Mouse (Mus musculus) 3T3-L1 (cell line): ENCODE results near the gene Scamp2.
A peak's percentile ranks its signal among the peaks of the same experiment; 100 is the strongest.

Experiments used
- DNase-seq: peaks from one replicate; pipeline ENCODE4 v3.0.0-alpha.2; 2015; ENCODE audit warnings: low read depth, low spot score

Scamp2 gene

DNA sequence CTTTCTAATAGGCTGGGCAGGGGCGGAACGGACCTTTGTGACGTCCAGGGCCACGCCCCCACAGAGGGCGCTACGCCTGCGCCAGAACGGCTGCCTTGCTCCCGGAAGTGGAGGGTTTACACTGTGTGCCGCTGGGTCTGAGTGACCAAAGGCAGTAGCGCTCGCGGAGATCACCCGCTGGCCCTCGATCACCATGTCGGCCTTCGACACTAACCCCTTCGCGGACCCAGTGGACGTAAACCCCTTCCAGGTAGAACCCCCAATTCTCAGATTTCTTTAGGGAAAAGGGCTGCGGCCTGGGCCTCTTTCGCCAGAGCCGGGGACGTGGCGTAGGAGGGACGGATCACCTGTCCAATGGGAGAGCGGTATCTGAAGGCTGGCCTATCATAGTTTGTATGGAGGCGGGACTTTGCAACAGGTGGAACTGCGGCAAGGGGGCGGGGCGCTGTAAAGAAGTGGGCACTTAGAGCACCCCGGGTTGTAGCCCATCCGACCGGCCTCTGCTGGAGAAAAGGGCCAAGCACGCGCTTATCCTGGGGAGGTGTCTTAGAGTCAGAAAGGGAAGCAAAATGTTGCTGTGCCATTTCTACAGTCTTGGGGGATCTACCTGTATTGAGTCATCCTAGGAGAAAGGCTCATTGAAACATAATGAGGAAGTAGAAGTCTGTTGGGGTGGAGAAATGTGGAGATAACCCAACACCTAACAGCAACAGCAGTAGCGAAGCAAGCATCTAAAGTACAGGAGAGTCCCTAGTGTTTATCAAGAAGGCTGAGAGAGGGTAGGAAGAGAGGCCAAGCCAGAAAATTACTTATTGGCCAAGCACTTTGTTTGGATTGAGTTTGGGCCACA, at the start of gene Scamp2:
Scamp2 (plus strand) TSS at position 83 of the 850 bp plus-strand sequence.
- DNase-seq = peak; percentile 94

DNA sequence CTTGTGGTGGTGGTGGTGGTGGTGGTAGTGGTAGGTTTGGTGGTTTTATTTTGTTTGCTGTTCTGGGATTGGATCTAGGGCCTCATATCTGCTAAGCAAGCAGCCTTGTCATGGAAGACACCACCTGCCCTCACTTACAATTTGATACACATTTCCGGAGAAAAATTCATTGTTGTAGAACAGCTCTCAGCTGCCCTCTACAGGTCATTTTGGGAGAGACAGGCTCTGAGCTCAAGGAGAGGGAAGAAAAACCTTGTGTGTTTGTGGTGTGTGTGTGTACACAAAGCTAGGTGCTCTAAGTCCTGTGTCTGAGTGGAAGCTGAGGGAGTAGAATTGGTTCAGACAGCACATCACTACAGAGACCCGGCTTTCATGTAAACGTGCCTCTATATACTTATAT, 43.6 kb upstream of the Scamp2 start:
- DNase-seq = peak; percentile 86

DNA sequence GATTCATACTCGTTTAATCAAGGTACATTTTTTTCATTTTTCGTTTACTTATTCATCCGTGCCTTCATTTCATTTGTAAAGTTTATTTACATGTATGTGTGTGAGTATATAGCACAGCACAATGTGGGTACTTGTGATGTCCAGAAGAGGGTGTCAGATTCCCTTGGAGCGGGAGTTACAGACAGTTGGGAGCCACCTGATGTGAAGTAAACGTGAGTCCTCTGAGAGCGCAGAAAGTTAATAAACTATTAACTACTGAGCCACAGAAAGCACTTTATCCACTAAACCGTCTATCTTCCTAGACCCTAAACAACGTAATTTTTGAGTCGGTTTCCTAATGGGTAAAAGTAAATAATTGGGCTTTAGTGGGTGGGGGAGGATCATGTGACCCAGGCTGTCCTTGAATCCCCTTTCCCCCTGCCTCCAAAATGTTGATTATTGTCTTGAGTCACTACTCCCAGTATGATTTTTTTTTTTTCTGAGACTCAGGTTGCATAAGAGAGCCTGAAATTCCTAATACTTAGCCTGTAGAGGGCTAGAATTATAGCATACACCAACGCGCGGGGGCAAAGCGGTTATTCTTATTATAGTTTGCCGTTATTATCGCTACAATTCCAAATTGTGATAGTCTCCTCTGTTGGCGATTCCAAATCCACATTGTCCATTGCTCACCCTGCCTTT, 40.2 kb upstream of the Scamp2 start:
- DNase-seq = peak; percentile 35

DNA sequence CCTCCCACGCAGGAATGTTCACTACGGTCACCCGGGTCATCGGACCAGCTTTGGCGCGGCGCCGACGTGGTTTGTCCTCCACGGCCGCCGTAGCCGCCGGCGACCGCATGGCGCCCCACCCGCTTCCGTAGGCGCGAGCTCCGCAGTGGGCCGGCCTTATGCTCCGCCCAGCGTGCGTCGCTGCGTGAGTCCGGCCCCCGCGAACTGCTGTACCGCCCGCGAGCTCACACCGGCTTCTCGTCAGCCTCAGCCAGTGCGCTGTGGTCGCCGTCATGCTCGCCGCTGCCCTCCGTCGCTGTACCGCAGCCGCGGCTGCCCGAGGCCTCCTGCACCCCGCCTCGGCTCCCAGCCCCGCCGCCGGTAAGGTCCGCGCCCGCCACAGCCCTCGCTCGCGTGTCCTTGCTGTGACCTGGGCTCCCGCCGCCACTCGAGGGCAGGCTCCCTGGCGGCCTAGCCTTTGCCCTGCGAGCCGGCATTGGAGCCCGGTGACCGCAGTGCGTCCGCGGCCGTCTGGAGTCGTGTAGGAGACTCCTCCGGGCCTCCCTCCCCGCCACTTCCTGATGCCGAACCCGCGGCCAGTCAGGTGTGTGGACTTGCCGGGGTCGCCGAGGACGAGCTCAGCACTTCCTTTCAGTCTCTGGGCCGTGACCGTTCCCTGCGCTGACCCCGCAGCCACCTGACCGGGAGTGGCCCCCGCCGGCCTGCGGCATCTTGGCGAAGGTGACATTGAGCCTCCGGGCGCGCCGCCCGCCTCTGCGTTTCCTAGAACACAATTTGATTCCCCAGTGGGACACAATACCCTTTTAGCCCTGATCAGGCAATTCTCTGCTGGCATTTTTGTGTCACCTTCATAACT, 39.5 kb upstream of the Scamp2 start, which contains the start of gene Cox5a:
Cox5a (plus strand) TSS at position 219 of the 856 bp plus-strand sequence.
- DNase-seq = peak; percentile 91

DNA sequence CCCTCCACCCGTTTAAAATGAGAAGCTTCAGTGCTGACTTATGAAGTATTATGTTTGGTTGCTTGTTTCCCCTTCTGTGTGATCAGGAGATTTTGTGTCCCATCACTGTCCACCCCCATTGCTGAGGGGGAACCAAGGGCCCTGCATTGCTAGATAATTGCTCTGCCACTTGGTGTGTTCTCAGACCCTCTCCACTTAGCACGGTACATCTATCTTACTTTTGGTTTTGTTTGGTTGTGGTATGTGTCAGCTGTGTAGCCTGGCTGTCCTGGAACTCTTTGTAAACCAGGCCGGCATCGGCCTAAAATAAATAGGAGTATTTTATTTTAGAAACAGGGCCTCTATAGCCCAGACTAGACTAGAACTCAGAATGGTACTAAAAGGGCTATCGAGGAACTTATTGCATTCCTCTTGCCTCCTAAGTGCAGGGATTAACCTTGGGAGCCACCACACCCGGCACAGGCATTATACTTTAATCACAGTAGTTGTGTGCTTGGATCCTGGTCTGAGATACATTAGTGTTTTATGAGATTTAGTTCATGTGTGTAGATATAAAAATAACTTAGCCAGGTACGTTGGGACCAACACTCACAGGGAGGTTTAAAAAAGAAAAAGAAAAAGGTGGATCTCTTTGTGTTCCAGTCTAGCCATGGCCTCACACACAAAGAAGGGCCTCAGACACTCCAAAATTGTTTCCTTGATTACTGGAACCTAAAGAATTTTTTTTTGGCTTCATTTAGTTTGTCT, 38.5 kb upstream of the Scamp2 start:
- DNase-seq = peak; percentile 39

DNA sequence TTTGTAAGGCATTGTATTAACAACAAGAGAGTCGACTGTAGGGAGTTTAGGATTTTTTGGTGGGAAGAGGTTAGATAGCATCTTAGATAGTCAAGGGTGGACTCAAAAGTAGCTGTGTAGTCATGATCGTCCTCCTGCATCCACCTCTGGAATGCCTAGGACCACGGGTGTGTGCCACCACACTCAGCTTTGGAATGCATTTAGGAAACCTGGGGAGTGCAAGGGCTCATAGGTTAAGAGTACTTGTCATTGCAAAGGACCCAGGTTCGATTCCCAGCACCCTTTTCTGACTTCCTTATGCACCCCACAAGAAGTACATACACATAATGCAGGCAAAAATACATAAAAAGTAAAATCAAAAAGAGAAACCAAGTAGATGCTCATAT, 37.9 kb upstream of the Scamp2 start:
- DNase-seq = peak; percentile 32

DNA sequence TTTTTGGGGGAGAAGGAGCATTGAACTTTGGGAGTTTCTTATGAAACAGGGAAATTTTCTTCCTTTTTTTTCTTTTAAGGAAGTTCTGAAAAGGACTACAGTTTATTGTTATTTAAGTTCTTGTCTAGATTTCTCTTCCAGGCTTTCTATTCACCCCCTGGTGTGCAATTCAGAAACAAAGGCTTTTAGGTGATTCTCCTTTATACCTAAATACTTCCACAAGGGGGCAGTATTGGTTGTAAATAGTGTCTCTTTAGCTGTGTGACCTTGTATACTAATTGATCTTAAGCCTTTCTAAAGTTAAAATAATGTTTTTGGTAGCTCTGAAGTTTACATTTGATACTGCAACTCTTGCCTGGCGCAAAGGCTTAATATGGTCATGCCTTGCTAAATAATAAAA, 37.0 kb upstream of the Scamp2 start:
- DNase-seq = peak; percentile 84

DNA sequence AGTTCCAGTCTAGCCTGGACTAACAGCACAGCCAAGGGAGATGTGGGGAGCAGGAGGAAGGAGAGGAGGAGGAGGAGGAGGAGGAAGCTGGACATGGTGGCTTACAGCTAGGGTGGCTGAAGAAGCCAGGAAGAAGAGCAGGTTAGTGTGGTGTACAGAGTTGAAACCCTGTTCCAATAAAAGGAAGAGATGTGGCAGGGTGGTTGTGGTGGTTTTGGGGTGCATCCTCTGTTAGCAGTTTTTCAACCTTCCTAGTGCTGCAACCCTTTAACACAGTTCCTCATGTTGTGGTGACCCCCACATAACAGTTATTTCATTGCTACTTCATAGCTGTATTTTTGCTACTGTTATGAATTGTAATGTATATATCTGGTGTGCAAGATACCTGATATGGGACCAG, 36.3 kb upstream of the Scamp2 start:
- no peak for DNase-seq

DNA sequence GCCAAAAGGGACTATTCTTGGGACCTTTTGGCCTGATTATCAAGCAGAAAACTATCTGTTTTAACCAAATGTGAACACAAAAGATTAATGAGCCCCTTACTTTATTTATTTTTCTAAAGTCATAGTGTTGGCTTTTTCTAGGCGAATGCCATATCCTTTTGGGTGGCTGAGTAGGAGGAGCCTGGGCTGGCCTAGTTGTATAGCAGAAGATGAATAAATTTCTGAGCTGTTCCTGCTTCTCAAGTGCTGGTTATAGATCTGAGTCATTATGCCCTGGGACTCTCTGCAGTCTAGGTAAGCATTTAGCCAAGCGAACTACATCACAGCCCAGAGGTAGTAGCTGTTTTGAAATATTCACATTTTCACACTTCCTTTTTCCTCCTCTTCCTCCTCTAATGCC, 35.2 kb upstream of the Scamp2 start:
- DNase-seq = peak; percentile 46

DNA sequence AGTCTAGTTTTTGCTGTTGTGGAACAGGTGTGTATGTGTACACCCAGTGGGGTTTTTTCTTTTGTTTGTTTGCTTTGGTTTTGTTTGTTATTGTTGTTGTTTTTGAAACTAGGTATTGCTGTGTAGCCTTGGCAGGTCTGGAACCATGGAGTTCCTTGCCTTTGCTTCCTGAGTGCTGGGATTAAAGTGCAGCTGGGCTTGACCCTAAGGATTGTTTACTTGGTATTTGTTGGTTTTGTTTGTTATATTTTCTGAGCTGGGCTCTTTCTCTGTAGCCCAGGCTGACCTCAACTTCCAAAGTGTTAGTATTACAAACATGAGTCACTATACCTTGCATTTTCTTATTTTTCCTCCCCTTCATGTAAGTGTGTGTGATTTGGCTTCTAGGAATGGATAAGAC, 34.3 kb upstream of the Scamp2 start:
- DNase-seq = no peak

DNA sequence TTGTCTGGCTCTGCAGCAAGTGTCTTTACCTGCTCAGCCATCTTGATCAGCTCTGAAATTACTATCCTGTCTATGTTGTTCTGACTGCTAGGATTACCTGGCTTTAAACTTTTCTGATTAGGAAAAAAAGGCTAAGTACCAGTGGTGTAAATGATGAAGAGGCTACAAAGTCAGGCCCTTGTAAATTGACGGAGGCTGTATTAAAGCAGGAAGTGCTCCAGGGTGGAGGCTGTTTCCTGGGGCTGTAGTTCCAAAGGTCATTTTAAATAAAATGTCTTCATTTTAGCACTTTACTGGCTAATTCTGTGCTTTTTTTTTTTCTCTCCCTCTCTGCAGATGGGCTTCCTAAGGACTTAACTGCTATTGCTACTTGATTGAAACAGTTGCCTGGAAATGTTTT, 28.8 kb upstream of the Scamp2 start:
- no peak for DNase-seq

DNA sequence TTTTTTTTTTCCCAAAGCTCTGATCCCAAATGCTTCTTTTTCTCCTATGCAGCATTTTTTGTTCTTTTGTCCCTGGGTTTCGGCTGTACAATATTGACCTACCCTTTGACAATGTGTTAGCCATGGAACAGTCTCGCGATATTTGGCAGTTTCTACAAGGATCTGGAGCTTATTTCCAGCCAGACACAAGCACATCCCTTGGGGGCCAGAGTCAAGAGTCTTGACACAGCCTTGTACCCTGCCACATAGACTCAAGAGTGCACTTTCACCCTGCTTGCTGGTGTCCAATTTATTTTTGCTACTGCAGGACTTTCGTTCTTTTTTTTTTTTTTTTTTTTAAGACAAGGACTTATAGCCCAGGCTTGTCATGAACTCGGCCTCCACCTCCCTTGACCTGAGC, 24.4 kb upstream of the Scamp2 start:
- DNase-seq = no peak

DNA sequence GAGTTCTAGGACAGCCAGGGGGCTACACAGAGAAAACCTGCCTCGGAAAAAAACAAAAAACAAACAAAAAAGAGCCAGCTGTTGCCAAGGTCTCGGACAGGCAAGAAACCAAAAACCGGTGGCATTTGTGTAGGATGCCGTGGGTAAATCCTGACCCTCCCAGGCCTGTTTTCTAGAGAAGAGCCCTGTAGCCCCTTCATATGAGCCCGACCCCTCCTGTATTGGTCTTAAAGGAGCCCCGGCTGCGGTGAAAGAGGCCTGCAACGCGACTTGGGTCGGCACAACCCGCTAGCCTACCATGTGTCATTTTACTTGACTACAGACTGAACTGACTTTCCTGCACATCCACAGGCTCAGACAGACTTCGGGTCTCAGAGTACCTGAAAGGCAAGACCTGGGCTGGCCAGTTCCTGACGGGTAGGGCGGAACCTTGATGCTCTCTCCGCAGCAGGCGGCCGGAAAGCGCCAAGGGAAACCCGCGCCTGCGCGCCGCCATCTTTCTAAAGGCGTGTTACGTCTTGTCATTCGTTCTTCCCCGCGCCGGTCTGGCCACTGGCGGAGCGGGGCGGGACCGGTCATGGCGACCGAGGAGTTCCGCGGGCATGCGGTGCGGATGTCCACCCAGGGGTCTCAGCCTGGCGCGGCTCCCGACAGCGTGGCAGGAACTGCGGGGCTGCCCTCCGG, 23.6 kb upstream of the Scamp2 start, which contains the start of gene Fam219b:
Fam219b (plus strand) TSS at position 485 of the 684 bp plus-strand sequence.
- peak; percentile 84 for DNase-seq

DNA sequence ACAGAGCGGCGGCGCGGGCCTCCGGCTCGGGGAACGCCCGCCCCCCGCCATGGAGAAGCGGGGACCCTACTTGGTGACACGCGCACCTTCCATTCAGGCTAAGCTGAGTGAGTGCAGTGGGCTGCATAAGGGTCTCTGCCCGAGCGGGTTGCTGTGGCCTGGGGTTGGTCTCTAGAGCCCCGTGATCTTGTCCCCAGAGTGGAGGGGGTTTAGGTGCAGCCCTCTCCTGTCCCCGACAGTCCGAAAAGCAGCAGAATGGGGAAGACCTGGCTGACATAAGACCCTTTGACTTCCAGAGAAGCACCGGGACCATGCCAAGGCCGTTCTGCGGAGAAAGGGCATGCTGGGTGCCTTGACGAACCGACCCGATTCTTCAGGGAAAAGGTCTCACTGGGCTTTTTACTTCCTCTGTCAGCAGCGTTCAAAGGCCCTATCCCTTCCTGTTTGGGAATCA, 23.0 kb upstream of the Scamp2 start:
- DNase-seq = peak; percentile 43

DNA sequence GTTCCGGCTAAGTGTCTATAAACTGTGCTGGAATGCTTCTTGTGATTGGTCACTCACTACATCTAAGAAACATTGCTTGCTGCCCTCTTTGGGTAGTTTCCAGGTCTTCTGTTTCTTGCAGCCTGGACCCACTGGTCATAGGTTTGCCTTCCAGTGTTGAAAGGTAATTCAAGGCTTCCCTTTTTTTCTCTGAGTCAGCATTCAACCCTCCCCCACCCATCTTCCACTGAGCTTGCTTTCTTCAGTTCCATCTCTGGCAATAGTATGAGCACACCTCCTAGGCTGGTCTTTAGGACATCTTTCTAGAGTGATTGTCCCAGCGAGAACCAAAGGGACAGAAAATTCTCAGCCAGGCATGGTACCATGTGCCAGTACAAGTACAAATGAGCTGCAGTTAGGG, 21.2 kb upstream of the Scamp2 start:
- peak; percentile 28 for DNase-seq

DNA sequence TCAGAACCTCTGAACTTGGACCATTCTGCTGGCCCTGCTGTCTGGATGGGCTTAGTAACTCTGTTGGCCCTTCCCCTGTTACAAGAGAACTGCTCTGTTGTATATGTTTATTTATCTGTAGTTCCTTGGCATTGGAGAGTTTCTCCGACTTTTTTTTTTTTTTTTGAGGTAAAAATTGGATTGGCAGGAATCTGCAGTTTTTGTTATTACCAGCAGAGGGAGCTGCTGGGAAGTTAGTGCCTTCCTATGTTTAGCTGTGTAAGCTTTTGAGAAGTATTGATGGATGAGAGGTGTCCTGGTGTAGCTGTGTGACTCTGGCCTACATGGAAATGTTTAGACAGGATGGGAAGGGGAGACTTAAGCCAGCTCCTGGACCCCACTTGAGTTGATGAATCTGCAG, 19.4 kb upstream of the Scamp2 start:
- peak; percentile 87 for DNase-seq

DNA sequence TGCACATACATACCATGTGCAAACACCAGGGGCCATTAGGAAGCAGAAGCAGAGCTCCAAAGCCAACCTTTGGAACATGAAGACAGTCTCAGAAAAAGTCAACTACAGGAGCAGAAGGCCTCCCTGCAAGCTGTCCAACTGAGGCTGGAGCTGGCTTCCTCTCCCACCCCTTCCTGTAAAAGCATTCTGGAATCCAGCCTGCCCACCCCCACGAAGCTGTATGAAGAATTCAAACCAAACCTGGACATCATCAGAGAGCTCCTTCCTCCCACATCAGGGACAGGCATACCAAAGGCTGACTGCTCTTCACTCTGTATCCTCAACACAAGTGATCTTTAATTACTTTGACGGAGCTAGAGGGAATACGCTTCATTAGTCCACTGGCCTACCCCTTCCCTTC, 16.8 kb upstream of the Scamp2 start:
- no peak for DNase-seq

DNA sequence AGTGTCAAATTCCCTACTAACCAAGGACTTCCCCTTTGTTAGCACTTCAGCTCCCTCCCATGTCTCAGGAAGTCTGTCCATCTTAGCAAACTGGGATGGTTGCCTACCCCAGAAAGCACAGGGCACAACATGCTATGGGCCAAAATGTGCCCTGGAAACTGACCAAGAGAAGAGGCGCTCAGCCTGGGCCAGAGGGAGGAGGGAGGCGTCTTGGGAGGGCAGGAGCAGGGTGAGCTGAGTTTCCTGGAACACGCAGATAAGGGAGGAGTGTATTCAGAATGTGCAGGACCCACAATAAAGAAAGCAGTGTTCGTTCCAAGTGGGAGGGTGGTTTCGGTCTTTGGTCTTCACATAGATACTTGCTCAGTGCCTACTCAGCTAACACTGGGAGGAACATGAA, 13.5 kb upstream of the Scamp2 start:
- DNase-seq = no peak

DNA sequence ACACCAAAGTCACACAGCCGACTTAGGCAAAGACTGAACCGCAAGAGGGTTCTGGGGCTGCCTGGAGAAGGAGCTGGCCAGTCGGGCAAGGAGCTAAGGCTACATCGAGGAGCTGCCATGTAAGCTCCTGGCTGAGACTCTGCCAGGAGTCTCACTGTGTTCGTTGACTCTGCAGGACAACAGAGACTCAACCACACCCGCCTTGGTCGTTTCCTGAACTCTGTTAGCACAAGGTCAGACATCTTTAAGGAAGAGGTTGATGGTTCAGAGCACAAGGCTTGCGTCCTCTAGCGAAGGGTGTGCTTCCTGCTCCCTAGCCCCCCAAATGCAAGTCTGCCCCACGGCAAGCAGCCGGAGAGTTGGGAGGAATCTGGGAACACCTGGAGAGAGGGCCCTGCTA, 12.9 kb upstream of the Scamp2 start:
- no peak for DNase-seq

DNA sequence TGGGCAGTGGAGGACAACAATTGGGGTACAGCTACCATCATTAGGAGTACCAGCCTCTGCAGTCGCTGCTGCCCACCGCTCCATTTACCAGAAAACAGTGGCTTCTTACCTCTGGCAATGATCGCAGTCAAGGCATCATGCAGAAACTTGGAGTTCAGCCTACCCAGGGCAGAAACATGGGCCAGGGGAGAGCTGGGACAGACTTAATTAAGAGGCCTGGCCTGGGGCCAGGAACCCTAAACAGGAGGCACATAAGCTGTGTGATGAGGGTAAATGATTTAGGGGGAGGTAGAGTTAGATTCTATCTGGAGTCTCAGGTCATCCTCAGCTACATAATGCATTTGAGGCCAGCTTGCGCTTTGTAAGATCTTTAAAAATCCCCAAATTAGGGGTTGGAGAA, 11.6 kb upstream of the Scamp2 start:
- DNase-seq = no peak
